Mouse (Mus musculus): Measurements from ENCODE around the gene Fbxo30. TPM values are rescaled to one million over a fixed set of nuclear protein-coding genes. Genes with fewer than 3 reads are reported as not detected.
"Not testable (repeated sequence)": the region's sequence is repeated elsewhere in the genome, so short reads cannot be mapped to it uniquely, and the experiment has no call there.

Fbxo30 gene
- polyA plus RNA-seq (2011; ENCODE audit: insufficient read depth, insufficient read length, low replicate concordance, missing spikeins): 22.0 and 22.6 TPM in 2 replicates

DNA sequence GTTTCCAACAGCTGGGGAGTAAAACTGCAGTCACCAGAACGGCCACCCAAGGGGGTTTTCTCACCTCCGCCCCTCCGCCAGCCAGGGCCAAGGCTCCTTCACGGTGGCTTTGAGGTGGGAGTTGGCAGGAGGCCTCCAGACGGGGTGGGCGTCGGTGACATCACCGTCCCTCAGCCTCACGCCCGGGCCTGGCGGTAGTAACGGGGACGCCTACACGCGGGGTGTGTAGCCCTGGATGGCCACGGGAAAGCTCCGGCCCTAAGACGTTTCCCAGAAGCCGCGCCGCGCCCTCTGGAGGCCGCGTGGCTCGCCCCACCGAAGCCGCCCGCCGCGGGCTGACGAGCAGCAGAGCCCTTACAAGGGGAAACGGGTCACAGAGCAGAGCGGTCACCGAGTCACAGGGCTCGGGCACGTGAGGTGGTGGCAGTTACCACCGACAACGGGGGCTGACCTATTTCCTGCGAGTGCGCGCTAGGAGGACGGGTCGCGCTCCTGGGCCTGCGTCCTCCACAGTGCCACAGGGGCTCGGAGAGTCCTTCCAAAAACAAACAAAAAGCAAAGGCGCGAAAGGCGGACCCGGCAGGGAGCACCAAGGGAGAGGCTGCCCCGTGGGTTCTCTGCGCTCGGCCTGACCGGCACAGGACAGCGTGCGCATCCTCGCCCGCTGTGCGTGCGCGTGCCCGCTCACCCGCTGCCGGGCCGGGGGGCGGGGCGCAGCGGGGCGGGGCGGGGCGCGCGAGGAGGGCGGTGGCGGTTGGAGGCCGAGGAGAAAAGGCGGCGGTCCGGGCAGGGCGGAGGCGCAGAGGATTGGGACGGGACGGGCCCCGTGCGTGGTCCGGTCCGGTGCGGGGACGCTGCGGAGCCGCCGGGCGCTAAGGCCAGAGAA is at the start of gene Fbxo30:
Fbxo30 (plus strand) TSS at position 753 of the 886 bp plus-strand sequence.
- H3K4me1 ChIP-seq (ENCODE audit: control insufficient read depth, insufficient read depth, low read length): peaks cover 2% of the 10 kb centered on the region; the same call in 1 of the 2 replicates
- H3K27ac ChIP-seq (ENCODE audit: control insufficient read depth, insufficient read depth, low read depth, low read length, poor library complexity): peak within 1 kb of the TSS; percentile 97
- TF ChIP-seq CTCF (IDR thresholded peaks at IDR 0.05; ENCODE audit: control insufficient read depth, insufficient read depth, low read length) (peak; percentile 43), POLR2A (IDR thresholded peaks at IDR 0.05; ENCODE audit: borderline replicate concordance, control insufficient read depth, low read depth, low read length) (peak; percentile 58)
- peak within 1 kb of the TSS; percentile 87 for H3K4me3 ChIP-seq (replicated peaks; ENCODE audit: control insufficient read depth, low read depth, low read length)
- WGBS: under 1% methylated on average over 90 of the region's 93 CpGs

DNA sequence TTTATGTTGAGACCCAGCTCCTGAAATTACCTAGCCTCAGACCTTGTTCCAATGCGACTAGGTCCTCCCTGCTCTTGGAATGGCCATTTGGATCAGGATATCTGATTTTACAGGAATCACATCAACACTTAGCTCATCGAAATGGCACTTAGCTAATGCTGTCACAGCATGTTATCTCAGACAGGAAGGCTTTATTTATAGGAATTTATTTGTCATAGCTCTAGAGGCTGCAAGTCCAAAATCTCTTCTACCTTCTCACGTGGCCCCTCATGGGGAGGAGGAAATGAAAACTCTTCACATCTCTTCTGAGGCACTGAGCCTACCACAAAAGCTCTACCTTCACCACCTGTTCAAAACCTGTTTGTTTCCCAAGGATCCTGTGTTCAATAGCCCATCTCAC is 47.9 kb upstream of the Fbxo30 start:
- H3K27ac ChIP-seq (ENCODE audit: control insufficient read depth, insufficient read depth, low read depth, low read length, poor library complexity): no peak overlapping the region
- no peak overlapping the region for H3K4me3 ChIP-seq (replicated peaks; ENCODE audit: control insufficient read depth, low read depth, low read length)
- TF ChIP-seq POLR2A (IDR thresholded peaks at IDR 0.05; ENCODE audit: borderline replicate concordance, control insufficient read depth, low read depth, low read length) (no peak), CTCF (IDR thresholded peaks at IDR 0.05; ENCODE audit: control insufficient read depth, insufficient read depth, low read length) (no peak)
- H3K4me1 ChIP-seq (ENCODE audit: control insufficient read depth, insufficient read depth, low read length): no peaks in the 10 kb centered on the region
- 65% methylated on average over 3 of the region's 3 CpGs for WGBS

DNA sequence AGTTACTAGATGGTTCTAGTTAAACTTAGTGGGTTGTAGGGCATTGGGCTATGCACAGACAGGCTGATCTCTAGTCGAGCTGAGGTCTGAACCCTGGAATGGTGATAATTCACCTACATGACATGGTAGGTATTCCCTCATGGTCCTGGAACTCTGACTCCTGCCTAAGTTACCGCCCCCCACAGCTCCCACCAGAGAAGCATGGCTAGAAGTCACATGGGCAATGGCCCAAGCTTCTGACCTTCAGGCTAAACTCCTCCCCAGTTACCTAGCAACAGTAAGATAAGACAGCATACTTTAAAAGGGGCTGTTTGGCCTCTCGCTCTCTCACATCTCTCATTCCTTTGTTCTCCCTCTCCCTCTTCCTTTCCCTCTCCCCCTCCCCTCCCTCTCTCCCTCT is 38.1 kb upstream of the Fbxo30 start:
- not testable (repeated sequence) for H3K4me1 ChIP-seq (ENCODE audit: control insufficient read depth, insufficient read depth, low read length); H3K27ac ChIP-seq (ENCODE audit: control insufficient read depth, insufficient read depth, low read depth, low read length, poor library complexity); H3K4me3 ChIP-seq (replicated peaks; ENCODE audit: control insufficient read depth, low read depth, low read length)
- WGBS: 79% methylated on average over 3 of the region's 3 CpGs

DNA sequence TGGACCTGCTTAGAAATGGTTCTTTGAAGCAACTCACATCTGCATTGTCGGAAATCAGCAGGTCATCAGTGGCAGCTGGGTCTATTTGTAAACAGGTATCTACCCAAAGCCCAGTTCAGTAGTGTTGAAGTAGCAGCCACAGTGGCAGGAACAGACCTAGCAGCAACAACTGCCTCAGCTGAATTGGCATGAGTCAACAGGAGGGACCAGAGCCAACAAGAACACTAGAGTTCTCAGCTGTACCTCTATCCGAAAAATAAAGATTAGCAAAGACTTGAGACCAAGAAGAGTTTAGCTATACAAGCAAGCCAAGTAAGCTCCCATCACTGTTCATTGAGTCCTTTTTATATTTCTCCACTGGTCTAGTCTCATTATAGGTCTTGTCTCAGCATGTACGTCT is 32.9 kb upstream of the Fbxo30 start:
- Histone ChIP-seq H3K27ac (ENCODE audit: control insufficient read depth, insufficient read depth, low read depth, low read length, poor library complexity) (no peak overlapping the region), H3K4me3 (replicated peaks; ENCODE audit: control insufficient read depth, low read depth, low read length) (no peak overlapping the region), H3K4me1 (ENCODE audit: control insufficient read depth, insufficient read depth, low read length) (no peaks in the 10 kb centered on the region)
- WGBS: 82% methylated on average over 3 of the region's 3 CpGs
- TF ChIP-seq CTCF (IDR thresholded peaks at IDR 0.05; ENCODE audit: control insufficient read depth, insufficient read depth, low read length): no peak
- no peak for TF ChIP-seq POLR2A (IDR thresholded peaks at IDR 0.05; ENCODE audit: borderline replicate concordance, control insufficient read depth, low read depth, low read length)

DNA sequence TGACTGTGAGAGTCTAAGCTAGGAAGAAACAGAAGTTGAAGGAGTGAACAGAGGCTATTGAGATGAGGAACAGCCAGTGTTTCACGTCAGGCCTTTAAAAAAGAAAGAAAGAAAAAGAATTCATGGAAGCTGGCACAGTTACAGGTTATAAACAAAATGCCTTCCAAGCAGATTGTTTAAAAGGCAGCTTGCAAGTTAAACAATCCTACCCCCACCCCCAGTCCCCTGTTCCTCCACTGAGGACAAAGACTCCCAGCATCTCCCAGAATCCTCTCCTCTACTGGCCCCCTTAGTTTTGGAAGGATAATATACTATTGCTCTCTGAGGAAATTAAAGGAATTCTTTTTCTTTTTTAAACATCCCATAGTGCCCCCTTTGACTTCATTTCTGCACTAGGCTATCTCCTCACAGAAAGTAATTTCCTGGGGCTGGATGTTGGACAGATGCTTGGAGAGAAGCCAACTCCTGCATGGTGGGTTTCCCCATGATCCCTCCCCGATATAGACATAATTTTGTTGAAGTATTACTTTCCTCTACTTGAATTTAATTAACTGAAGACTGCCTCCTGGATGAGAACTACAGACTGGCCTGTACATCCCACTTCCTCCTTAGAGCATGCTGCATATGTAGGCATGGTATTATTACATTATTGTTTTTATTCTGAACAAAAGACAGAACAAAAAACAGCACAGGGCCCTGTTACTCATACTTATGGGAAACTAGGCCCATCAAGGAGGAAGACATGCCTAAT is 30.7 kb upstream of the Fbxo30 start:
- TF ChIP-seq CTCF (IDR thresholded peaks at IDR 0.05; ENCODE audit: control insufficient read depth, insufficient read depth, low read length): no peak
- no peak for TF ChIP-seq POLR2A (IDR thresholded peaks at IDR 0.05; ENCODE audit: borderline replicate concordance, control insufficient read depth, low read depth, low read length)
- 62% methylated on average over 2 of the region's 2 CpGs for WGBS
- H3K4me3 ChIP-seq (replicated peaks; ENCODE audit: control insufficient read depth, low read depth, low read length): no peak overlapping the region
- H3K27ac ChIP-seq (ENCODE audit: control insufficient read depth, insufficient read depth, low read depth, low read length, poor library complexity): no peak overlapping the region
- H3K4me1 ChIP-seq (ENCODE audit: control insufficient read depth, insufficient read depth, low read length): no peaks in the 10 kb centered on the region

DNA sequence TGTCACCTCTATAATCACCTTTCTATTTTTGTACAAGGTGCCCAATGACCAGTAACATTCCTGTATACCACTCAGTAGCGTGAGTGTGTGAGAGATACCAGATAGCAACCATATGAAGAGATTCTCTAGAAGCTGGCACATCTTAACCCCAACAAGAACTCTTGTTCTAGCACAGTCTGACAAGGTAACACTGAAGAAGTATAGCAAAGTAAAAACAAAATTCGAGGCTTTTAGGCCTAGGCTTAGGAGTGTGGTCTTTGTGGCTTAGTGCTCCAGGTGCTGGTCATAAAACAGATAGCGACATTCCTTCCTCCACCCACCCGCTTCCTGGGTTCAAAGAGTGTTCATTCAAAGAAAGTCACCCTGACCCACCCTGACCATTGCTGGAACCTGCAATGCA is 27.5 kb upstream of the Fbxo30 start:
- not testable (repeated sequence) for H3K27ac ChIP-seq (ENCODE audit: control insufficient read depth, insufficient read depth, low read depth, low read length, poor library complexity)
- 74% methylated on average over 4 of the region's 4 CpGs for WGBS

DNA sequence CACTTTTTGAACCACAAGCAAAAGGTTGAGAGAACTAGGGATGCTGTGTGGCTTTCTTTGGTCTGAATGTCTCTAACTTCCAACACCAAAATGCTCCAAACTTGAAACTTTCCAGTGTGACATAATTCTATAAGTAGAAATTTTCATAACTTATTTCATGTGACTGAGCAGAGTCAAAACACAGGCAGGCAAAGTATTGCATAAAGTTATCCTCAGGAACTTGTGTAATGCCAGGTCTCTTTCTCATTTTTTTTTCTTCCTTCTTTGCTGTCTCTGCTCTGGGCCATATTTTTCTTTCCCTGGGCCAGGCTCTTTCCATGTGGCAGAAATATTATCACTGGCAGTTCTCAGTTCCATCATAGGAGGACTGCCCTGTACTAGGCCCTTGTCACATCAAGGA is 21.0 kb upstream of the Fbxo30 start:
- Histone ChIP-seq H3K4me3 (replicated peaks; ENCODE audit: control insufficient read depth, low read depth, low read length) (no peak overlapping the region), H3K4me1 (ENCODE audit: control insufficient read depth, insufficient read depth, low read length) (no peaks in the 10 kb centered on the region; the same call in 1 of the 2 replicates), H3K27ac (ENCODE audit: control insufficient read depth, insufficient read depth, low read depth, low read length, poor library complexity) (no peak overlapping the region)
- TF ChIP-seq POLR2A (IDR thresholded peaks at IDR 0.05; ENCODE audit: borderline replicate concordance, control insufficient read depth, low read depth, low read length): no peak
- no peak for TF ChIP-seq CTCF (IDR thresholded peaks at IDR 0.05; ENCODE audit: control insufficient read depth, insufficient read depth, low read length)

More for the DNA sequence above, 27.5 kb upstream of the Fbxo30 start:
- H3K4me1 ChIP-seq (ENCODE audit: control insufficient read depth, insufficient read depth, low read length); H3K4me3 ChIP-seq (replicated peaks; ENCODE audit: control insufficient read depth, low read depth, low read length): not testable (repeated sequence)

DNA sequence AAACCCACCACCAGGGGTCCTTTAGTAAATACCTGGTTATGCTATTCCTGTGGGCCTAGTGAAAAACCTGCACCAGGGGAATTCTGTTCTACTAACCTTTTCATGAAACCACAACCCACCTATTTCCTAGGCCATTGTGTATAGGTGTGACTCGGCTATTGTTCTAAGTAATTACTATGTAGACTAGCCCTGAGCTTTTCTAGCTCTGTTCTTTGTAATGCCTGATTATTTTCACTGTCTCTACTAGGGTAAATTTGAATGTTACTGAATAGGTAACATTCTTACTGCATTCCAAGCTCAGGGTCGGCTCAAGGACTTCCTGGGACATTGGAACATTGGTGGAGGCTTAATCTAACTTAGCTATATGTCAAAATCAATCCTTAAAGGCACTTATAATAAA is 18.8 kb upstream of the Fbxo30 start:
- not testable (repeated sequence) for H3K4me1 ChIP-seq (ENCODE audit: control insufficient read depth, insufficient read depth, low read length); H3K27ac ChIP-seq (ENCODE audit: control insufficient read depth, insufficient read depth, low read depth, low read length, poor library complexity); H3K4me3 ChIP-seq (replicated peaks; ENCODE audit: control insufficient read depth, low read depth, low read length)
- 74% methylated on average over 2 of the region's 2 CpGs for WGBS

DNA sequence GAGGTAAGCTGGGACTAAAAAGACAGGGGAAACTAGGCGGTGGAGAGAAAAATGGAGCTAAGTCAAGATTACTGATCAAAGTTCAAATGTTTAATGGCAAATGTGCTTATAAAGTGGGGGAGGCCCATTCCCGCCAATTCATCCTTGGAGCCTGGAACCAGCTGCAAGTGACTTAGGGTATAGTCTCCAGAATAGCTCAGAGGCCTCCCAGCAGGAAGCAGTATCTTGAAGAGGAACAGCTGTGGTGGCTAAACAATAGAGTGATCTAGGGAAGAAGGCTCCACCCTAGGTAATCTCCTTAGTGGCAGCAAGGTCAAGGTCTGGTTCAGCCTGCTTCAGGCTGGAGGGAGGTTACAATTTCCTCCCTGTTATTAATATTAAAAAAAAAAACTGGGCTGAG is 17.3 kb upstream of the Fbxo30 start:
- H3K27ac ChIP-seq (ENCODE audit: control insufficient read depth, insufficient read depth, low read depth, low read length, poor library complexity); H3K4me3 ChIP-seq (replicated peaks; ENCODE audit: control insufficient read depth, low read depth, low read length); H3K4me1 ChIP-seq (ENCODE audit: control insufficient read depth, insufficient read depth, low read length): not testable (repeated sequence)
- 82% methylated on average over 2 of the region's 2 CpGs for WGBS
